Mouse (Mus musculus) left cerebral cortex, adult 9 months (tissue): Measurements from ENCODE around the gene Zfp639.
A peak's percentile ranks its signal among the peaks of the same experiment; 100 is the strongest.

Experiments used
- DNase-seq, 2 experiments: peaks; one replicate each; pipeline ENCODE4 v3.0.0; 2022; ENCODE audit warnings: low spot score in 2 of 2

Zfp639 gene

DNA sequence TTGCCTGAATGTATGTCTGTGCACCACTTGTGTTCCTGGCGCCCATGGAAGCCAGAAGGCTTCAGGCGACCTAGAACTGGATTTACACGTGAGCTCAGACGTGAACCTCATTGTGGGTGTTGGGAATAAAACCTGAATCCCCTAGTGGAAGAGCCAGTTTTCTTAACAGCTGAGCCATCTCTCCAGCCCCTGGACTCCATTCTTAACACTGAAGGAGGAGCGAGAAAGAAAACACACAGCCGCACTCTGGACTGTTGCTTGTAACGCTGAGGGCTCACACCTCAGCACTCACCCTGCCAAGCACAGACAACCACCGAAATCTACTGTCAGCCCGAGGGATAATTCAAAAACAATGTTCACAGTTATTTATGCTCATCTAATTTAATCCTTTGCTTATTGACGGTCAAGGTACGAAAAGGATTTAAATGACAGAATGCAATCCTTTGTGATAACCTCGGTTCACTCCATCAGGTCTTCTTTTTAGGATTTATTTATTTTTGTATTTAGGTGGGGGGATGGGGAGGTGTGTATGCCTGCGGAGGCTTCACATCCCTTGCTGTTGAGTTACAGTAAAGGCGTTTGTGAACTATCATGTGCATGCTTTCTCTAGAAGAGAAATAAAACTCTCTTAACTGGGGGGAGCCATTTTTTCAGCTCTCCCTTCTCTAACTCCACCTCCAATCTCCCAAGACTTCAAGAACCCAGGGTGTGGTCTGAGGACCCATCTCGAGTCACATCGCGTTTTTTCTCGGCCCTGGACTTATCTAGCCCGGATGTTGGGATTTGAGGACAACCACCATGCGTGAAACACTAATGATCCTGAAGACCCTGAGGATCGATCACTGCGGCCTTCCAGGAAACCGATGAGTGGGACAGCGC, at the start of gene Zfp639:
Gene Zfp639, plus strand, starts transcription at position 764 of the 879 bp plus-strand sequence.
- peak in 1 of 2 experiments; percentile 50 for DNase-seq

GRCm38 (mm10) chr3:32467321-32467720, 42.7 kb upstream of the Zfp639 start:
- no peak for DNase-seq

DNA sequence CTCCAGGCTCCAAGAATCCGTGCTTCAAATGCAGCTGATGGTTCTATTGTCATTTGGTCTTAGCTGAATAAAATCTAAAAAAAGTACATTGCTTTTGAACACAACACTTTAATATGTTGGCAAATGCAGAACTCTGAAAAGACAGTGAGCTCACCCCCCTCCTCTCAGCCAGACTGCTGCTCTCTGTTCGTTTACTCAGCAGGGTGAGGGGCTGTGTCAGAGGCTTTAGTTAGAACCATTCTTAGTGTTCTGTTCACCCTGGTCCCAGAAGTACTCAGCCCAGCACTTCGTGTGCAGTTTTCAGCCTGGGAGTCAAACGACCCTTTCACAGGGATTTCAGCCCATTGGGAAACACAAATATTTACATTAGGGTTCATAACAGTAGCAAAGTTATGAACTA, 41.6 kb upstream of the Zfp639 start:
- DNase-seq, result no peak

DNA sequence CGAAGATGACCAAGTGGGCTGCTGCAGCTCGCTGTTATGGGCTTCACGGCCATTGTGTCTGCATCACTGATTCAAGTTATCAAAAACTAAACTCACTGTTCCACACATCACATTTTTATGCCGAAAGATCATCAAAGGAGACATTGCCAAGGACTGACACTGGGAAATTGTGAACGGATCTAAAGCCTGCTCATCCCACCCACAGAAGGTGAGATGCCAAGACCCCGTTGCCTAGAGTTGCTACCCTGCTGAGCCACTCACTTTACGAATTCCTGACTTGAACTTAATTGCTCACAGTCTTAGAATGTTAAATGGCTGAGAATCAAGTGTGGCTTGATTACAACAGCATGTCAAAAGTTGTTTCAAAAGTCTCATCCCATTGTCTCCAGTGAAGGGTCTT, 39.6 kb upstream of the Zfp639 start:
- DNase-seq, result no peak

DNA sequence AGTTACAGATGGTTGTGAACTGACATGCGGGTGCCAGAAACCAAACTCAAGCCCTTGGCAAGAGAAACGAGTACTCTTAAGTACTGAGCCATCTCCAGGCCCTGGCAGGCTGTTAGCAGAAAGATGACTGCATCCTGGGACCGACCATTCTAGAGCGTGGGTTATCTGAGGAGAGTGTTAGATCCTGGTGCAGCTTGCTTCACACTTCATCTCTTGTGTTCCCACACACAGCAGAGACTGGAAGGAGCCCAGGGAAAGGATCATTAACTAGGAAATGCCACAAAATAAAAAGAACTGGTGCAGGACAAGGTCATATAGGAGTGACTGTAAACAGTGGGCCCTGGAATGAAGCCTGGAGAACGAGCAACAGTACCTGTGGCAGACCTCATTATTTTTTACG, 39.0 kb upstream of the Zfp639 start:
- peak; percentile 11 to 50 for DNase-seq

DNA sequence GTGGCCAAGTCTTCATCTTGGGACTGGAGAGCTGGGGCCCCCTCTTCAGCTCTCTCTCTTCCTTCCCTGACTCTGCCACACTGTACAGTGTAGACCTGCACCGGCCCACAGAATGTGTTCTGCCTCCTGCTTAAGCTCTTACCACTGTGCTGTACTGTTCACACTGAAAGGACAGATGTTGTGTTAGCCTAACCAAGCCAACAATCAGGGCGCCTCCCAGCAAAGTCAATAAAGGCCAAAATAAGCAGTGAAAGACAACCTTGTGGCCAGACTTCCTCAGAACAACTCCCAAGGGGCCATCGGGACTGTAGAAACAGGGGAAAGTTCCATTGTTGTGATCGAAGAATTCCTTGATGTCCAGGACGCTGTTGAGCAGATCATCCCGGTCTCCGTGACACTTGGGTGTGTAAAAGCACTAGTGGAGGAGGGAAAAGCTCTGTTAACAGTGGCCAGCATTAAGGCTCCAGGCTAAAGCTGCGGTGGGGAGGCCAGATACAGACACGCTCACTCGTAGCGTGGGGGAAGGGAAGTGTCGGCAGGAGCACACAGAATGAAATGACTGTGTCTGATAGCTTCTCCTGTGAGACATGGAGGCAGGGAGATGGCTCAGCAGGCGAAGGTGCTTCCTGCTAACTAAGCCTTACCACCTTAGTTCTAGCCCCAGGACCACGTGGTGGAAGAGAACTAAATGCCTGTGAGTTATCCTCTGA, 37.7 kb upstream of the Zfp639 start:
- DNase-seq, result no peak

- no peak for DNase-seq
Measured at GRCm38 (mm10) chr3:32473184-32473583, 36.9 kb upstream of the Zfp639 start.

DNA sequence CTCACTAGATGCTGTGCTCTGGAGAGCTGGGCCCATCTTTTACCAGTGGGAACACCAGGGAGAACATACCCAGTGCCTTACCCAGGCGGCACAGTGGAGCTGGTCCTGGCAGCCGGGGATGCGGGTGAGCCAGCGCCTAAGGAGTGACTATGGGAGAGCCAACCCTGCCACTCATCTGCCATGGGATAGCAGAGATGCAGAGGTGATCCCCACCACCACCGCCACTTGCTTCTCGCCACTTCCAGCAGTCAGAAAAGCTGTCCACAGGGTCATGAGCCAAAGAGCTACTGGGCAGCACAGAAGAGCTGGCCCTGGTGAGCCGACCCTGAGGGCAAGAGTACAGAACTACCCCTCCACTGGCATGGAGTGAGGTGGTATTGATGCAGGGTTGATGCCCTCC, 30.1 kb upstream of the Zfp639 start:
- no peak for DNase-seq

DNA sequence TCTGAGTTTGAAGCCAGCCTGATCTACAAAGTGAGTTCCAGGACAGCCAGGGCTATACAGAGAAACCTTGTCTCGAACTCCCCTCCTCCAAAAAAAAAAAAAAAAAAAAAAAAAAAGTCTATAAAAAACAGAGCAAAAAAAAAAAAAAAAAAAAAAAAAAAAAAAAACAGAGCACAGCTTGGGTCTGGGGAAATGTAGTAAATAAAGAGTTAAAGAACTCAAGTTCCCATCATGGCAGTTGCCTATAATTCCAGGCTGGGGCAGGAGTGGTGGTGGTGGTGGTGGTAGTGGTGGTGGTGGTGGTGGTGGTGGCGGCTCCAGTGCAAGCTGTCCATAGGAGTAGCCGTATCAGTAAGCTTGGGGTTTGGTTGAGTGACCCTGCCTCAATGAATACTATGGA, 27.0 kb upstream of the Zfp639 start:
- DNase-seq, result no peak

GRCm38 (mm10) chr3:32486543-32486942, 23.5 kb upstream of the Zfp639 start:
- no peak for DNase-seq

DNA sequence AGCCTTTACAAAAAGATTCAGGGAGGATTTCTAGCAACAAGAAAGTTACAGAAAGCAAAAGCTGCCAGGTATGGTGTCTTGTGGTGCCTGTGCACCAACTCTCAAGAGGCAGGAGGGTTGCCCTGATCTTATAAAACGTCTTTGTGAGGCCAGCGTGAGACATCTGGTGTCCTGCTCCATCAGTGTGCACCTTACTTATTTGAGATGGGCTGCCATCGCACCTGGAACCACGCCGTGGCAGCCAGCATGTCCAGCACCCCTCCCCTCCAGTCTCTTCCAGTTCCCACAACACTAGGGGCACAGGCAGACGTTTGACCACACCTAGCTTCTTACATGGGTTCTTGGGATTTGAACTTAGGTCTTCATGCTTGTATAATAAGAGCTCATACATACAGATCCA, 21.9 kb upstream of the Zfp639 start:
- DNase-seq, result no peak

DNA sequence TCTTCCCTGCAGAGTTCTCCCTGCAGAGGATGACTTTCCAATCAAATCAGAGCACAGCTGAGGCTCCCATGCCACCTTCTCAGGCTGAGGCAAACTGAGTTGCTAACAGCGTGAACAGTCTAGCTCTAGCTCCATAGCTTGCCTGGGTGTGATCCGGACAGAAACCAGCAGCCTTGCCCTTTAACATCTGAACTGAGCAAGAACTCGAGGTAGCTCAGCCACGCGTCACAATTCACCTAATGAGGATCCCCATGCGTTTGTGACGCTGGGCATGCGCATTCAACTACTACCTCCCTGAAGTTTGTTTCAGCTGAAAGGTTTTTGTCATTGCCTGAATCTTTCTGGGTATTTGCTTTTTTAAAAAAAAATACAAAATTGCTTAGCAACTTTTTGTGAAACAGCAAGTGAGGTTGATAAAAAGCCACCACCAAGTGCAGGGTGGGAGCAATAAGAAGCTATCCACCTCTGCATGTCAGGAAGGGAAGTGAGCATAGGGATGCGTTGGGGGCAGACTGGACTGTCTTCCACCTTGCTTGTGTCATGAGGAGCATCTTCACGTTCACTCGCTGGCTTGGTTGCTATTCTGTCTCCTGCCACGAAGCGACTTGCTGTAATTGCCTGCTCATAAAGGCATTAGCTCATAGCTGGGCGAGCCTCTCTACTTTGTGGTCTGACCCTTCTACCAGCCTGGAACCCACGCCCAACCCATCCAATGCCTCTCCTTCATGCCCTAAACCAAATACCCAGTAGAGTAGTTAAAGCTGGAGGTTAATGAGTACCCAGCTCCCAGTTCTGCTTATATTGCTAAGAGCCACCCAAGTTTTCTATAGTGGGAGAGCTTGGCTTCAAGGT, 19.8 kb upstream of the Zfp639 start:
- no peak for DNase-seq

- DNase-seq, result no peak
Measured at GRCm38 (mm10) chr3:32490928-32491315, 19.1 kb upstream of the Zfp639 start.

- no peak for DNase-seq
Measured at GRCm38 (mm10) chr3:32492097-32493090, 17.7 kb upstream of the Zfp639 start, which contains the start of gene Kcnmb3. TSS of gene Kcnmb3 (minus strand) at chr3:32492231.

DNA sequence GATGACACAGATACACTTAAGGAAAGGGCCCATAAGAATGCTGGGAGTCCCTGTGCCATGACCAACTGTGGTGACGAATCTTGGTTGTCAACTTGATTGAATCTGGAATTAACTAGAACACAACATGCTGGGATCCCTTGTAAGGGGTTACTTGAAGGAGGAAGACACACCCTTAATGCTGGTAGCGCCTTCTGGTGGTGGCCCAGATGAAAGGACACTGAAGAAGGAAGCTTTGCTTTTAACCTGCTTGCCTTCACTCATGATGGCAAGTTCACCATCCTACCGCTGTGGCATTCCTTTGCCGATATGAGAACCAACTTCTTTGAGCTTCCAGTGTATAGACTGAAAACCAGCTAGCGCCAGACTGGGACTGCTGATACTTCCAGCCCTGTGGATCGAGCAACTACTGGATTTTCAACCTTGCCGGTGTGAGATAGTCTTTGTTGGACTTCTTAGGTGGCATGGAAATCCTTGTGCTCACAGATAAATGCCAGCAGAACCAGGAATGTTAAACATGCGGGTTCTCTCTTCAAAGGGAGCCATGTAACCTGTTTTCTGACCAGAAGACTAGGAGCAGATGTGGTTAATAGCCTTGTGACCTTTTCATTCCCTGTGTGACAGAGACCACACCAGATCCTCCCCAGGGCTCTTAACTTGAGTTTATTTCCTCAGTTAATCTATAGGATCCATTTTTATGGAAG, 15.5 kb upstream of the Zfp639 start:
- DNase-seq, result no peak

GRCm38 (mm10) chr3:32495088-32495770, 14.8 kb upstream of the Zfp639 start:
- no peak for DNase-seq

- no peak for DNase-seq
Measured at GRCm38 (mm10) chr3:32495856-32496710, 14.0 kb upstream of the Zfp639 start.

DNA sequence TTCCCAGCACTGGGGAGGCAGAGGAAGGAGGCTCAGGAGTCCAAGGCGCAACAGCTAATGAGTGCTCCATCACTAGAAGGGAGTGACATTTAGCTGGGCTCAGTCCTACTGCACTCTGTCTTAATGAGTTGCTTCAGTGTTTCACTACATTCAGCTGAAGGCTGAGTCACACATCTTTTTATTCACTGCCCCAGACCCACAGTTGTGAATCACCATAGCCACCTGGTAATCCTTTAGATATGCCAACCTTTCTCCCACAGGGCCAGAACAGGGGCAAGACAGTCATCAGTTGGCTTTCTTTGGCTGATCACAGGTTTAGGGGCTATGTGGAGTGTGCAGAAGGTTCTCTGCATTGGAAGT, 13.4 kb upstream of the Zfp639 start:
- no peak for DNase-seq

DNA sequence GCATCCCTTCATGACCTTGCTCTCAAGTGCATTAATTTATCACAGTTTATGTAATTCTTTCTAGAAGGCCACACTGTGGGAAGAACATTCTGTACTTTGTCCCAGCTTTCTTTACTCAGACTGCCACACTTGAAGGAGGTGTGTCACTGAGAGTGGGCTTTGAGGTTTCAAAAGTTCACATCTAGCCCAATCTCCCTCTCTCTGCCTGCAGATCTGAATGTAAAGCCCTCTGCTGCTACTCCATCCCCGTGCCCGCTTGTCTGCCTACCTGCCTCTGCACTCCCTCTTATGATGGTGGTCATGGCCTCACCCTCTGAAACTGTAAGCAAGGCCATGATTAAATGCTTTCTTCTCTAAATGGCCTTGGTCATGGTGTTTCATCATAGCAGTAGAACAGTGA, 9.7 kb upstream of the Zfp639 start:
- no peak for DNase-seq
